Mouse (Mus musculus) neural tube, embryonic 15.5 days (tissue): ENCODE results near the gene Olfr1126. TPM values are rescaled to one million over a fixed set of nuclear protein-coding genes. Genes with fewer than 3 reads are reported as not detected.

Experiments
- polyA plus RNA-seq: library from polyadenylated mRNA; unstranded; fragments of >200 nt; fragmentation: Nextera tagmentation; extraction: Ambion mirVana; gene quantifications from 2 replicates; pipeline ENCODE4 v1.2.1, GENCODE M21; 2015

Olfr1126 gene
- polyA plus RNA-seq, 1 experiment from 2014 or later, result not detected

Other genes with a start within 250 kb of the Olfr1126 start
- not detected in 2 replicates for gene Olfr1113, start 245.0 kb upstream of the Olfr1126 start, polyA plus RNA-seq
- not detected in 2 replicates for gene Olfr1115, start 205.9 kb upstream of the Olfr1126 start, polyA plus RNA-seq
- not detected in 2 replicates for gene Olfr1116, start 186.4 kb upstream of the Olfr1126 start, polyA plus RNA-seq
- not detected in 2 replicates for gene Olfr1118, start 146.4 kb upstream of the Olfr1126 start, polyA plus RNA-seq
- gene Olfr1120, start 99.1 kb upstream of the Olfr1126 start, polyA plus RNA-seq, result not detected in 2 replicates
- not detected in 2 replicates for gene Olfr1121, start 84.1 kb upstream of the Olfr1126 start, polyA plus RNA-seq
- not detected in 2 replicates for gene Olfr1122, start 68.1 kb upstream of the Olfr1126 start, polyA plus RNA-seq
- not detected in 2 replicates for gene Olfr1123, start 37.3 kb upstream of the Olfr1126 start, polyA plus RNA-seq
- 0.10 TPM in 1 of 2 replicates, not detected in the other for gene Olfr1124, start 23.7 kb upstream of the Olfr1126 start, polyA plus RNA-seq
- gene Pramel7, start 43.1 kb downstream of the Olfr1126 start, polyA plus RNA-seq, result not detected in 2 replicates
- not detected in 2 replicates for gene Pramel6, start 52.6 kb downstream of the Olfr1126 start, polyA plus RNA-seq
- gene Olfr153, start 77.8 kb downstream of the Olfr1126 start, polyA plus RNA-seq, result not detected in 2 replicates
- not detected in 2 replicates for gene Olfr1128, start 91.6 kb downstream of the Olfr1126 start, polyA plus RNA-seq
- not detected in 2 replicates for gene Olfr1129, start 119.9 kb downstream of the Olfr1126 start, polyA plus RNA-seq
- not detected in 2 replicates for gene Olfr1130, start 152.2 kb downstream of the Olfr1126 start, polyA plus RNA-seq
- gene Olfr1131, start 173.1 kb downstream of the Olfr1126 start, polyA plus RNA-seq, result not detected in 2 replicates
- not detected in 2 replicates for gene Olfr1132, start 183.6 kb downstream of the Olfr1126 start, polyA plus RNA-seq
- not detected in 2 replicates for gene Olfr1133, start 193.4 kb downstream of the Olfr1126 start, polyA plus RNA-seq
- gene Olfr1134, start 204.5 kb downstream of the Olfr1126 start, polyA plus RNA-seq, result not detected in 2 replicates
- gene Olfr1135, start 219.7 kb downstream of the Olfr1126 start, polyA plus RNA-seq, result not detected in 2 replicates
- not detected in 2 replicates for gene Olfr1136, start 240.0 kb downstream of the Olfr1126 start, polyA plus RNA-seq